Mouse (Mus musculus) cerebellum, adult (tissue): Measurements from ENCODE around the gene Tgfb1.

Source experiments
- ATAC-seq: cut with Nextera tagmentation; 2 replicates; pipeline ENCODE4 v1.9.2; 2017; ENCODE audit warnings: mild to moderate bottlenecking, moderate library complexity, mixed read lengths; ENCODE audit not compliant: insufficient number of reproducible peaks, low FRiP score, low TSS enrichment

Gene Tgfb1

GRCm38 (mm10) chr7:25729396-25729795, 42.6 kb downstream of the Tgfb1 start:
- no peak for ATAC-seq

GRCm38 (mm10) chr7:25729862-25730261, 43.1 kb downstream of the Tgfb1 start:
- no peak for ATAC-seq

DNA sequence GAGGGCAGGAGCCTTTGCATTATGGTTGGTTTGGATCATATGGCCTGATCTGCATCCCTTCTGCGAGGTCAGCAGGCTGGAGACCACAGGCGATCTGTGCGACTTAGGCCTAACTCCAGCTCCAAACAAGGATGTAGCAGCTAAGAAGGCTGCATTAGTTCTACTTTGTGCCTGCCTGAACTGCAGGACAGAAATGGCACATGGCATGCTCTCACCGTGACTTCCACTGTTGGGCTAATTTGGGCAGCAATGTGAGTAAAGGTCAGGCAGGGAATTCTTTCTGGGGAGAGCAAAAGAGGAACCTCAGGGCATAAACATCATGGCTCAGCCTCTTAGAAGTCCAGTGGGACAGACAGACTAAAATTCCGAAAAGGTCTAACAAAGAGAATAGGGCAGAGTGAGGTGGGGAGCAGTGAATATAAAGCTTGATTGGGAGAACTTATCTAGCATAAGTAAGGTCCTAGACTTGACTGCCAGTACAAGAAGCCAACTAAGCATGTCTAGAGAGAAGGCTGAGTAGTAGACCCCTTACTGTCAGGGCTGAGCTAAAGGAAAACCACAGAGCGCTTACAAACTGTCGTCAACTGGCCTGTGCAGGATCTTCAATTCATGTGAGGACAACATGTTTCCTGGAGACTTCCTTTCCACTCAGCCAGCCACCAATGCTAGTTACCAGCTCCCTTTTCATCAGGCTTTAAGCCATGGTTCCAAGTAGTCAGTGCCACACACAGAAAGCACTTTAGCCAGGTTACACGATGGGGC, 44.7 kb downstream of the Tgfb1 start:
- ATAC-seq: no peak

DNA sequence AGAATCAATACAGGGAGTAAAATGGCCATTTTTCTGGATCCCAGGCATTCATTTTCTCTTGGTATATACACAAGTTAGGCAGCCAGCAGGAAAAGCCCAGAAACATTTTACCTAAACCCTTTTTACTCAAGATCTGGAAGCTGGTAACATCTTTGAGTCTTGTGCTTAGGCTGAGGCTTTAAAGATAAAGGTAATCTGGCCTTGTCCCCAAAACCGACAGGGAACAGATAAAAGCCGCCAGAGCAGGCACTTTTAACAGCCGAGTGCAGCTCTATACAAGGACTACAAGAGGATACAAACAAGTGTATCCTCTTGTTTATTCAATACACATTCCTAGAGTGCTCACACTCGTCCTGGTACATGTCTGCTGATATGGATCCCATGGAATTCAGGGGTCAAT, 48.2 kb downstream of the Tgfb1 start:
- no peak for ATAC-seq

GRCm38 (mm10) chr7:25736920-25737319, 50.1 kb downstream of the Tgfb1 start:
- no peak for ATAC-seq

- no peak for ATAC-seq
Measured at GRCm38 (mm10) chr7:25738277-25738676, 51.5 kb downstream of the Tgfb1 start.

DNA sequence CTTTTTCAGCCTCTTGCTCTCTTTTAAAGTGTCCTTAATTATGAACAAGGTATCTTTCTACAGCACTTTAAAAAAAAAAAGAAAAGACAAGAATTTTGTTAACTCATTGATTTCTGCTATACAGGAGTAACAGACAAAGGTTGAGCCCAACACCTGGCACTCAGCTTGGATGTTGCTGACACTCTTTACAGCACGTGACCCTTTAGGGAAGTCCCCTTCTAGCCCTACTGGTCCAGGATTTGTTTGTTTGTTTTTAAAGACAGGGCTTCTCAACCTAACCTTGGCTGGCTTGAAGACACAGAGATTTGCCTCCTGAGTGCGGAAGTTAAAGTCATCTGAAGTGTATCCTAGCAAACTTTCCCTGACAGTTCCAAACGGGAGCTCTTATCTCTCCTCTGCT, 60.0 kb downstream of the Tgfb1 start:
- no peak for ATAC-seq

DNA sequence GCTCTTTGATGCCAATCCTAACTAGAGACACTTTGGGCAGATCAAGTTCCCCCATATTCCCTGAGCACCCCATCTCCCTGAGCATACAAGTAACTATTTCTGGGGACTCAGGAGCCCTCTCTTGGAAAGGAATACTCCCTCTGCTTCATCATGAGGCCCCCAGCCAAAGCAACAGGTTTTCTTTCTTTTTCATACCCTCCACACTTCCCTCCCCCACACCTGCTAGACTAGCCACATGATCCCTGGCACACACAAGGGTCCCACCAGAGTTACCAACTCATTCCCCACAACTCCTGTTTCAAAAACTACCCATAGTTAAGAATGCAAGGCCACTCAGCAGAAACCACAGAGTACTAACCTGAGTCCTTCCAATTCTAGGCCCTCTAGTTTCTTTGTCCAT, 66.3 kb downstream of the Tgfb1 start:
- no peak for ATAC-seq

DNA sequence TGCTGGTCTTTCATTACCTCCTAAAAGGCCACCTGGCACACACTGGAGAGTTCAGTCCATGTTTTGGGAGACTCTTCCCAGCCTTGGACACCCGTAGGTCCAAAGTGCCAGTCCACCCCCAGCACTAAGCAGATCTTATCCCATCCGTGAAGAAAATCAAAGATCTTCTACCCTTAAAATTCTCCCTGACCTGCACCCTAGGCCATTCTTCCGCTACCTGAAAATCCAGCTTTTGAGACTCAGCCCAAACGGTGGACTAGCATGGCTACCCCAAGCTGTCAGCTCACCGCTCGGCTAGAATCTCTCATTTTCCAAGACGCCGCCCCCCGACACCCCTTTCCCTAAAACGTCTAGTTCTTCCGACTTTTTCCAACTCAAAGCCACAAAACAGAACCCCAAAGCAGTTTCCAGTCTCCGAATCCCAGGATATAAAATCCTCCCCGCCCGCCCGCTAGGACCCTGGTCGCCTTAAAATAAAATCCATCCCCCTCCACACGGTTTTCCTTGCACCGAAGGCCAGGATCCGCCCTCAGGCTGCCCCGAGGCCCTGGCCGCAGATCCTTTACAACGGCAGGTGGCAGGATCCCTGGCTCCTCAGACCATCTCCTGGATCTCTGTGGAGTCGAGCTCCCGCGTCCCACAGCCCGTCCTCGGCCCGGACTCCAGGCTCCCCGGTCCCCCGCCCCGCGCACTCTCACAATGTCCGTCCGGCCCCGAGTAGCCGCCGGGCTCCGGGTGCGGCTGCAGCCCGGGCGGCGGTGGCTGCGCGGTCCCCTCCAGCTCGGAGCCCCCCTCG, 67.0 kb downstream of the Tgfb1 start:
- peak; percentile 23; the same call in 1 of the 2 replicates for ATAC-seq

GRCm38 (mm10) chr7:25754439-25754737, 67.6 kb downstream of the Tgfb1 start:
- ATAC-seq: 0 out of 2 replicates have a peak, but pooled peaks have one; percentile 24
